10 mouse cellular contexts compared by ENCODE assay signal in the genomic region with DNA sequence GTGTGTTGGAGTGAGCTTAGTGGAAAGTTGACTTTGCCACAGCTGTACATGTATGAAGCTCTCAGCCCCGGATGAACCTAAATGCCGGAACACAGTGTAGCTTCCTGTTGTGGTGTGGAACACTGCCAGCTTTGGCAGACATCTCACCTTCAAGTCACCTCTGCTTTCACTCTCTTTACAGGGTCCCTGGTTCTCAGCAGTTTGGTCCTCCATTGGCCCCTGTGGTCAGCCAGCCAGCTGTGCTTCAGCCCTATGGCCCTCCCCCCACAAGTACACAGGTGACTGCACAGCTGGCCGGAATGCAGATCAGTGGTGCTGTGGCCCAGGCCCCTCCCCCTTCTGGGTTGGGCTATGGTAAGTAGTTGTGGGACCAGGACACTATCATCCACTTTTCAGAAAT. TPM values are rescaled to one million over a fixed set of nuclear protein-coding genes. Genes with fewer than 3 reads are reported as not detected.
A peak's percentile ranks its signal among the peaks of the same experiment; 100 is the strongest.
DNase-seq lines count a peak whose midpoint lies in the region; ATAC-seq and TF ChIP-seq lines count a peak whose summit lies in the region.
"Had no signal": no experiment of that assay in that cellular context is flagged by ENCODE, and none has a peak within 500 bp of the region (broad histone marks: within the 10 kb centered on the region; RNA-seq: fewer than 3 reads in every experiment).

No protein-coding gene starts in this region.

- no peak for ATAC-seq in frontal cortex, adult (ENCODE audit: low TSS enrichment)

- no peak for TF ChIP-seq RAD21 in MEL (IDR thresholded peaks at IDR 0.05; ENCODE audit: low read depth, low read length)

- no peak overlapping the region for H3K9ac ChIP-seq in MEL (ENCODE audit: control insufficient read depth, low read depth, low read length, poor library complexity, severe bottlenecking)
- H3K9ac ChIP-seq: limb, embryonic 12.5 days had no signal

- H3K79me2 ChIP-seq in MEL (ENCODE audit: control insufficient read depth, insufficient read depth, low read length, poor library complexity), result no peaks in the 10 kb centered on the region

- no peak for TF ChIP-seq POLR2A in MEL (IDR thresholded peaks at IDR 0.05; ENCODE audit: control insufficient read depth in 1 of 2, insufficient read depth in 1 of 2, low read depth in 1 of 2, low read length in 2 of 2, poor library complexity in 1 of 2)

- H3K27me3 ChIP-seq in MEL (ENCODE audit: control insufficient read depth in 1 of 2, insufficient read depth in 2 of 2, low read length in 2 of 2), result no peaks in the 10 kb centered on the region
- H3K27me3 ChIP-seq: limb, embryonic 12.5 days had no signal

- H3K4me3 ChIP-seq in MEL (ENCODE audit: control insufficient read depth in 1 of 2, insufficient read depth in 1 of 2, low read depth in 2 of 2, low read length in 2 of 2), result no peak overlapping the region
- H3K4me3 ChIP-seq: limb, embryonic 12.5 days had no signal

- H3K4me1 ChIP-seq in MEL (ENCODE audit: control insufficient read depth in 1 of 2, insufficient read depth in 2 of 2, low read length in 2 of 2), result peaks cover 10 to 14% of the 10 kb centered on the region in 2 experiments
- H3K4me1 ChIP-seq: limb, embryonic 12.5 days had no signal

- intact Hi-C loops in left cerebral cortex, postnatal 25 days (cut with DNase I), result no loop called here

- TF ChIP-seq CTCF in MEL (IDR thresholded peaks at IDR 0.05 in 2 of 3, conservative IDR thresholded peaks at IDR 0.05 in 1 of 3; ENCODE audit: control insufficient read depth in 1 of 3, insufficient read depth in 1 of 3, low read depth in 2 of 3, low read length in 3 of 3, poor library complexity in 1 of 3, severe bottlenecking in 1 of 3), result no peak

- peaks cover 25 to 40% of the 10 kb centered on the region in 2 experiments for H3K36me3 ChIP-seq in MEL (ENCODE audit: control insufficient read depth in 1 of 2, insufficient read depth in 2 of 2, low read length in 2 of 2)

- peak overlapping the region; percentile 32 for H3K27ac ChIP-seq in MEL (ENCODE audit: control insufficient read depth, low read depth, low read length)
- H3K27ac ChIP-seq: limb, embryonic 12.5 days had no signal

- DNase-seq in 416B (ENCODE audit: low read depth) (peak; percentile 82), MEL (ENCODE audit: low read depth, low spot score) (peak; percentile 89)
- peak; percentile 51 for DNase-seq in kidney, postnatal 10 days
- DNase-seq in naive thymus-derived CD4-positive, alpha-beta T cell, adult 2 months (ENCODE audit: low read depth), result peak; percentile 90
- no peak for DNase-seq in cerebellum, adult 8-10 months
- DNase-seq in adrenal gland, postnatal 10 days, result no peak
- no peak for DNase-seq in left cerebral cortex, postnatal 25 days (ENCODE audit: low spot score in 2 of 2)
- DNase-seq: gastrocnemius, postnatal 14 days had no signal

- TF ChIP-seq EP300 in MEL (IDR thresholded peaks at IDR 0.05; ENCODE audit: low read depth in 1 of 2, low read length in 2 of 2), result peak; percentile 12 to 28; a peak in 2 of 4 replicates

- no peaks in the 10 kb centered on the region for H3K9me3 ChIP-seq in MEL (replicated peaks; ENCODE audit: insufficient read depth, low read length)
- H3K9me3 ChIP-seq: limb, embryonic 12.5 days had no signal

TF ChIP-seq in MEL, 35 proteins besides CTCF, POLR2A, EP300 and RAD21:
- peak; percentile 49 for TF ChIP-seq HCFC1 (IDR thresholded peaks at IDR 0.05; ENCODE audit: low read depth, low read length)
- TF ChIP-seq TCF12 (IDR thresholded peaks at IDR 0.05; ENCODE audit: low read depth, low read length), result 0 out of 2 replicates have a peak, but pooled peaks have one; percentile 15
- 0 out of 2 replicates have a peak, but pooled peaks have one; percentile 34 for TF ChIP-seq SIN3A (IDR thresholded peaks at IDR 0.05; ENCODE audit: low read length)
- no peak for TF ChIP-seq USF1 (IDR thresholded peaks at IDR 0.05; ENCODE audit: low read depth, low read length)
- peak; percentile 46; the same call in 1 of the 2 replicates for TF ChIP-seq ETS1 (IDR thresholded peaks at IDR 0.05; ENCODE audit: low read depth, low read length)
- no peak for TF ChIP-seq ELF1 (IDR thresholded peaks at IDR 0.05; ENCODE audit: low read depth, low read length)
TF ChIP-seq in MEL: peak in this region for 4.

RNA-seq across cellular contexts. Expression of gene Sec24c, which starts 8.4 kb away (rescaled TPM):
- 68.5 and 83.9 TPM in 2 replicates for total RNA-seq in MEL (2012; rRNA removed)
- 100 to 1,000 TPM; 121 to 263 TPM for polyA plus RNA-seq in MEL (2012; ENCODE audit: insufficient read depth in 1 of 2, insufficient read length in 2 of 2, low read depth in 1 of 2, low replicate concordance in 2 of 2, missing spikeins in 1 of 2)
- 100 to 1,000 TPM; 120 to 130 TPM for total RNA-seq in adrenal gland, postnatal 10 days (2021)
- 100 to 1,000 TPM; 110 to 113 TPM for total RNA-seq in left cerebral cortex, postnatal 25 days (2021)

RNA-seq across cellular contexts. Expression of gene Fut11, which starts 12.3 kb away (rescaled TPM):
- total RNA-seq in MEL (2012; rRNA removed), result 0.49 and 0.69 TPM in 2 replicates
- polyA plus RNA-seq in MEL (2012; ENCODE audit: insufficient read depth in 1 of 2, insufficient read length in 2 of 2, low read depth in 1 of 2, low replicate concordance in 2 of 2, missing spikeins in 1 of 2), result 1 to 10 TPM in 1 of 2 experiments, not detected in 1; 1.8 TPM
- 10 to 100 TPM; 16.3 to 18.6 TPM for total RNA-seq in adrenal gland, postnatal 10 days (2021)
- total RNA-seq in left cerebral cortex, postnatal 25 days (2021), result 10 to 100 TPM; 18.5 to 19.7 TPM

RNA-seq across cellular contexts. Expression of gene Synpo2l, which starts 14.3 kb away (rescaled TPM):
- 0.04 TPM in 1 of 2 replicates, not detected in the other for total RNA-seq in MEL (2012; rRNA removed)
- polyA plus RNA-seq in MEL (2012; ENCODE audit: insufficient read depth in 1 of 2, insufficient read length in 2 of 2, low read depth in 1 of 2, low replicate concordance in 2 of 2, missing spikeins in 1 of 2), result under 1 TPM in 1 of 2 experiments, not detected in 1; 0.06 TPM
- 10 to 100 TPM in 1 of 2 experiments, 1 to 10 TPM in 1; 5.8 to 14.5 TPM for total RNA-seq in adrenal gland, postnatal 10 days (2021)
- under 1 TPM; 0.23 to 0.28 TPM for total RNA-seq in left cerebral cortex, postnatal 25 days (2021)

RNA-seq across cellular contexts. Expression of gene Chchd1, which starts 20.3 kb away (rescaled TPM):
- 154 and 164 TPM in 2 replicates for total RNA-seq in MEL (2012; rRNA removed)
- polyA plus RNA-seq in MEL (2012; ENCODE audit: insufficient read depth in 1 of 2, insufficient read length in 2 of 2, low read depth in 1 of 2, low replicate concordance in 2 of 2, missing spikeins in 1 of 2), result 100 to 1,000 TPM in 1 of 2 experiments, not detected in 1; 136 TPM
- 10 to 100 TPM; 91.8 to 96.3 TPM for total RNA-seq in adrenal gland, postnatal 10 days (2021)
- total RNA-seq in left cerebral cortex, postnatal 25 days (2021), result 10 to 100 TPM; 45.9 to 51.8 TPM

RNA-seq across cellular contexts. Expression of gene Zswim8, which starts 24.9 kb away (rescaled TPM):
- 14.2 and 16.5 TPM in 2 replicates for total RNA-seq in MEL (2012; rRNA removed)
- polyA plus RNA-seq in MEL (2012; ENCODE audit: insufficient read depth in 1 of 2, insufficient read length in 2 of 2, low read depth in 1 of 2, low replicate concordance in 2 of 2, missing spikeins in 1 of 2), result 10 to 100 TPM in 1 of 2 experiments, not detected in 1; 35.5 TPM
- 100 to 1,000 TPM in 1 of 2 experiments, 10 to 100 TPM in 1; 83.7 to 104 TPM for total RNA-seq in adrenal gland, postnatal 10 days (2021)
- total RNA-seq in left cerebral cortex, postnatal 25 days (2021), result 100 to 1,000 TPM; 152 to 155 TPM

Comparison
In these comparisons a context has a peak if more than half of its experiments do, and no peak if none do; other contexts are left out.
1. DNase-seq: peak in 416B (single experiment), MEL (single experiment), kidney, postnatal 10 days (single experiment) and naive thymus-derived CD4-positive, alpha-beta T cell, adult 2 months (single experiment); none in cerebellum, adult 8-10 months (single experiment), adrenal gland, postnatal 10 days (single experiment) and left cerebral cortex, postnatal 25 days (0 of 2).
2. RNA of gene Fut11, which starts 12.3 kb away (total RNA-seq): 18.5 to 19.7 TPM in left cerebral cortex, postnatal 25 days and 16.3 to 18.6 TPM in adrenal gland, postnatal 10 days; 0.49 to 0.69 TPM in MEL; every median in the first group is over 10 times any median in the second.